Mouse (Mus musculus) neural tube, embryonic 11.5 days (tissue): ENCODE data around the gene Kmt2b. TPM values are rescaled to one million over a fixed set of nuclear protein-coding genes. Genes with fewer than 3 reads are reported as not detected.
A peak's percentile ranks its signal among the peaks of the same experiment; 100 is the strongest.

Experiments
- ATAC-seq: fragments of 200-750 bp; cut with Nextera tagmentation; 2 replicates; pipeline ENCODE4 v1.8.0; 2017; ENCODE audit warnings: moderate number of reproducible peaks, mild to moderate bottlenecking, moderate TSS enrichment, moderate library complexity; ENCODE audit not compliant: insufficient read depth, low FRiP score, low TSS enrichment
- DNase-seq: peaks from one replicate; pipeline ENCODE4 v3.0.0-alpha.2; 2015; ENCODE audit warnings: low spot score
- H3K27ac ChIP-seq: fragments of 300-500 bp; sonication (generic); 2 replicates; pipeline ENCODE4 v1.5.1; 2014; ENCODE audit warnings: low read depth, mild to moderate bottlenecking, low read length
- H3K27me3 ChIP-seq: fragments of 300-500 bp; sonication (generic); 2 replicates; pipeline ENCODE4 v1.6.1; 2014; ENCODE audit warnings: mild to moderate bottlenecking, low read length, mixed read lengths; ENCODE audit not compliant: control insufficient read depth, insufficient read depth
- H3K36me3 ChIP-seq: fragments of 300-500 bp; sonication (generic); 2 replicates; pipeline ENCODE4 v1.6.1; 2014; ENCODE audit warnings: mild to moderate bottlenecking, low read length, moderate library complexity, mixed read lengths; ENCODE audit not compliant: control insufficient read depth, insufficient read depth
- H3K4me1 ChIP-seq: fragments of 300-500 bp; sonication (generic); 2 replicates; pipeline ENCODE4 v1.6.1; 2014; ENCODE audit warnings: low read length, mixed read lengths; ENCODE audit not compliant: control insufficient read depth, insufficient read depth
- H3K4me2 ChIP-seq: fragments of 300-500 bp; sonication (generic); 2 replicates; pipeline ENCODE4 v1.6.1; 2014; ENCODE audit warnings: low read depth, mild to moderate bottlenecking, moderate library complexity
- H3K4me3 ChIP-seq: fragments of 300-500 bp; sonication (generic); 2 replicates; pipeline ENCODE4 v1.5.1; 2014; ENCODE audit warnings: low read depth, low read length
- H3K9ac ChIP-seq: fragments of 300-500 bp; sonication (generic); 2 replicates; pipeline ENCODE4 v1.6.1; 2014; ENCODE audit warnings: mild to moderate bottlenecking, low read length
- H3K9me3 ChIP-seq: fragments of 300-500 bp; sonication (generic); 2 replicates; pipeline ENCODE4 v1.6.1; 2016; ENCODE audit warnings: low read length; ENCODE audit not compliant: control insufficient read depth
- WGBS: fragments of 180-500 bp; shearing (Covaris S2); extraction: QIAGEN DNeasy Blood & Tissue Kit; methylation state at CpG from one replicate; pipeline ENCODE4 v1.1.7; 2014; 5-methylcytosine and 5-hydroxymethylcytosine counted together
- polyA plus RNA-seq: library from polyadenylated mRNA; unstranded; fragments of >200 nt; fragmentation: Nextera tagmentation; extraction: Ambion mirVana; gene quantifications from 2 replicates; pipeline ENCODE4 v1.2.1, GENCODE M21; 2014

The Kmt2b gene
- polyA plus RNA-seq, 1 experiment from 2014 or later: 11.9 TPM

DNA sequence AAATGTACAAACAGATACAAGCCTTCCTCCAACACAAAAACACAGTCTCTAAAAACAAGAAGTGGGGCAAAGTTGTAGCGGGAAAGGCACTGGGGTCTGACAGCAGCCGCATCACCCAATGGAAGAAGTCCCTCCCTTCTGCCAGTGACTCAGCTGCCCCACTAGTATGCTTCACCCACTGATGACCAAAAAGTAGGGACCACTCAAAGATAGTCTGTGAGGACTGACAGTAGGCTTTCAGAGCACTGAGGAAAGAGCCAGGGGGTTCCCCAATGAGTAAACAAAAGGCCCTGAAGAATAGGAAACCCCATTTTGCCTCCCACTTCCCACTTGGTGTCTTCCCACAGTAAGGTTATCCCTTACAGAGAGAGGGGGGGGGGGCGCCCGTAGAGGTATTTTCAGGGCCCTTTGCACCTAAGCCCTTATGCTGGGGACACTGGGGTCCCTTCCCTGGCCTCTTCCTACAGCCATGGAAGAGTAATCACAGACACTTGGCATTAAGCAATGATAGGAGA lies 6.0 kb upstream of the Kmt2b start:
- ATAC-seq (no peak), DNase-seq (no peak)
- no peak overlapping the region for H3K27ac ChIP-seq
- no peak overlapping the region for H3K4me2 ChIP-seq
- 64% methylated on average over 4 of the region's 4 CpGs for WGBS
- H3K9me3 ChIP-seq: no peaks in the 10 kb centered on the region
- H3K36me3 ChIP-seq: no peaks in the 10 kb centered on the region
- H3K4me3 ChIP-seq: no peak overlapping the region
- H3K27me3 ChIP-seq: no peaks in the 10 kb centered on the region
- peaks cover 3% of the 10 kb centered on the region; the same call in 1 of the 2 replicates for H3K4me1 ChIP-seq
- no peak overlapping the region for H3K9ac ChIP-seq

DNA sequence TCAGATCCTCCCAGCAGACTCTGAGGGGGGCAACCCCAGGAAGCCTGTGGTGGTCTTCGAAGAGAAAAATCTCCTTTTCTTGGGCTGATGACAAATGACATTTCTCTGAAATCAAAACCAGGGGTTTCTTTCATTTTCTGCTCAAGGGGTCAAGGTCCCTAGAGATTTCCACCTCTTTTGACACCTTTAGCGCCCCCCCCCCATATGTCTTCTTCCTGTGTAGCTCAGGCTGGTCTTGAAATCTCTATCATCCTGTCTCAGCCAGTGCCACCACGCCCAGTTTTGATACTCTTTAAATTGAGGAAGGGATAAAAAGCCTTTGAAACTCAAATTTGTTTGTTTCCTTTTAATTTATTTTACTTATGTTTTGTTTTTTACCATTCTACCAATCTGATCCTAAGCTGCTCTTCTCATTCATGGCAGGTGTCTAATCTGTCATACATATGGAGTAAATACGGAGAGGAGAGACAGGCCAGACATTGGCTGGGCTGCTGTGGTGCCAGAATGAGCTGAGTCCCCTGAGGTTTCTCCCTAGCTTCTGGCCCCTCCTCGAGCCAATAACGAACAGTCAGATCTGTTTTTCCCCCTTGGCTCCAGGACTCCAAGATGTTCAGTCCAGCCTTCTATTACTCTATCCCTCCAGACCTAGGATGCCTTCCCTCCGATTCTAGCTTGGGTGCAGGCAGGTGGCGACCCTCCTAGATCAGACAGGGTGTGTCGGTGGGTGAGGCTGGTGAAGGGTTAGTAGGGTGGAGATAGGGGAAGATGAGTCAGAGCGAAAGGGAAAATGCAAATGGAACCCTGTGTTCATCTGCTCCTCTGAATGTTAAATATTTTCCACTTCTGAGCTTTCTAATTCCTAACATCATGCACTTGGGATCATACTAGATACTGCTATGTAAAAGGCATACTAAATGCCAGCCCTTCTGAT lies 5.3 kb upstream of the Kmt2b start:
- WGBS: 71% methylated on average over 10 of the region's 10 CpGs
- no peak for DNase-seq
- no peaks in the 10 kb centered on the region for H3K9me3 ChIP-seq
- no peak overlapping the region for H3K27ac ChIP-seq
- H3K36me3 ChIP-seq: no peaks in the 10 kb centered on the region
- peaks cover 3% of the 10 kb centered on the region; the same call in 1 of the 2 replicates for H3K4me1 ChIP-seq
- no peaks in the 10 kb centered on the region for H3K27me3 ChIP-seq
- ATAC-seq: no peak
- no peak overlapping the region for H3K4me3 ChIP-seq
- H3K4me2 ChIP-seq: no peak overlapping the region
- no peak overlapping the region for H3K9ac ChIP-seq

DNA sequence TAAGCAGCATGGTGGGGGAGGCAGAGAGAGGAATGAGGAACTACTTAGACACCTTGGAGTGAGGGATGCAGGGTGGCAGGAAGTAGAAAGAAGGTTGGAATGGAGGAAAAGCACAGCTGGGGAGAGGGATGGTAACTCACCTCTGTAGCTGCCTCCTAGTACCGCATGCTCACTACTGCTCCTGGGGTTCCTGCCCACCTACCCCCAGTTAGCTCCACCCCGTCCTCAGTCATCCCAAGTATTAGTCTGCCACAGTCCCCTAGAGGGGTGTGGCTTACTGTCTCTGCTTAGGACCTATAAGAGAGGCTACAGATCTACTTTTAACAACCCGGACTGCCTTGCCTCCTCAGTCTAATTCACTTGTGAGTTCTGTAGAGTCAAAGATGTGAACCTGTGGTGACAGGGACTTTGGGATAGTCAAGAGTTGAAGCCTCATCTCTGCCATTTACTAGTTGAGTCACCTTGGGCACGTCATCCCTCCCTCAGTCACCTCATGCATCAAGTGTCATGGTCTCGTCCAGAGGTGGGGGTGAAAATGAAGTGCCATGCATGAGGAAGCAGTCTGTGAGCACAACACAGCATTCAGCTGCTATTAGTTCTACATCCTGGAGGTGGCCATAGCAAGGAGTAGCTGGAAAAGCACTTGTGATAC lies 4.4 kb upstream of the Kmt2b start:
- no peak overlapping the region for H3K4me3 ChIP-seq
- no peaks in the 10 kb centered on the region for H3K9me3 ChIP-seq
- no peaks in the 10 kb centered on the region for H3K36me3 ChIP-seq
- no peaks in the 10 kb centered on the region for H3K27me3 ChIP-seq
- no peak overlapping the region for H3K27ac ChIP-seq
- H3K4me1 ChIP-seq: peaks cover 3% of the 10 kb centered on the region; the same call in 1 of the 2 replicates
- H3K4me2 ChIP-seq: no peak overlapping the region
- no peak for ATAC-seq
- no peak for DNase-seq
- H3K9ac ChIP-seq: no peak overlapping the region
- WGBS: 58% methylated on average over 5 of the region's 5 CpGs

DNA sequence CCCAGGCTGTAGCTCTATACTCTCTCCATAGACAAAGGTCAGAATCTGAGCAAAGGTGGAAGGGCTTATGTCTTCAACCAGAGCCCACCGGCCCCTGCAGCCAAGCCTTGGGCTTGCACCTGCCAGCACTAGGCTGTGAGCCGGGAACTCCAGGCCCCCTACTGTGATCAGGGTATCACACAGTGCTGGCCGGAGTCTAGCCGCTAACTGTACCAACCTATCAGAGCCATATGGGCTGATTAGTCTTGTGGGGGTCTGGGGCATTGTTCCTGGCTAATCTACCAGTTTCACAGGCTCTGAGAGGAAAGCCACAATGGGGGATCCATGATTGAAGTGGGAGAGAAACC lies 3.1 kb upstream of the Kmt2b start:
- H3K4me1 ChIP-seq: peaks cover 13% of the 10 kb centered on the region
- H3K27ac ChIP-seq: no peak overlapping the region
- ATAC-seq: no peak
- H3K9me3 ChIP-seq: no peaks in the 10 kb centered on the region
- H3K36me3 ChIP-seq: no peaks in the 10 kb centered on the region
- WGBS: 47% methylated on average over 4 of the region's 4 CpGs
- no peak for DNase-seq
- no peaks in the 10 kb centered on the region for H3K27me3 ChIP-seq
- H3K4me2 ChIP-seq: no peak overlapping the region
- no peak overlapping the region; the same call in 1 of the 2 replicates for H3K9ac ChIP-seq
- no peak overlapping the region for H3K4me3 ChIP-seq

DNA sequence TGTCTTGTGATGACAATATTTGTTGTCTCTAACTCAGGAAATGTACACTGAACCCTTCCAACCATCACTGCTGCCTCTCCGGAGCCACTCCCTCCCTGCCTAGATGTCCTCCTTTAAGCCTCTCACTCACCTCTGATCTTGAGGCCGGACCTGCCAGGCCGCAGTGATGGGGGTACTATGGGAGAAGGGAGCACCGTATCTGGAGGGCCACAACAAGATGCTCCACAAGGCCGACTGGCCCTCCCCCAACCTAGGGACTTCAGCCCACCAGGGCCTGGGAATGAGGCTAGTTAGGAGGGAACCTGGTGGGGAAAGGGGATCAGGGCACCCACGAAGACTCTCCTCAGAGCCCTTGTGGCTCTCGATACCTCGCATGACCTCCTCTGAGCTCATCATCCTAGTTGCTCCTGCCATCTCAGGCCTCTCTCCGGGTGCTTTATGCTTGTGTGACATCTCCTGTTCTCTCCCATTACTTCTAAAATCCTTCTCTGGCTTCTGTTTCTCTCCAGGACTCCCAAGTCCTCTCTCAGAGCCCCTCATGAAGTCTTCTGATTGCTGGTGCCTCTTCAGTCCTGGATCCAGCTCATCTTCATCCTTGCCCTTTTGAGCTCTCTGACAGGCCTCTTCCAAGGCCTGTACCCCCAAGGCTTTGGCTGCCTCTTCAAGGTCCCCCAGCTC lies 2.5 kb upstream of the Kmt2b start:
- H3K9ac ChIP-seq: peak overlapping the region; percentile 37; the same call in 1 of the 2 replicates
- no peak overlapping the region for H3K4me3 ChIP-seq
- no peak for DNase-seq
- H3K36me3 ChIP-seq: 0 out of 2 replicates have a peak, but pooled peaks cover 2% of the 10 kb centered on the region
- no peak overlapping the region for H3K4me2 ChIP-seq
- WGBS: 84% methylated on average over 9 of the region's 9 CpGs
- no peak for ATAC-seq
- H3K9me3 ChIP-seq: no peaks in the 10 kb centered on the region
- H3K27me3 ChIP-seq: no peaks in the 10 kb centered on the region
- H3K27ac ChIP-seq: no peak overlapping the region
- peaks cover 13% of the 10 kb centered on the region for H3K4me1 ChIP-seq

DNA sequence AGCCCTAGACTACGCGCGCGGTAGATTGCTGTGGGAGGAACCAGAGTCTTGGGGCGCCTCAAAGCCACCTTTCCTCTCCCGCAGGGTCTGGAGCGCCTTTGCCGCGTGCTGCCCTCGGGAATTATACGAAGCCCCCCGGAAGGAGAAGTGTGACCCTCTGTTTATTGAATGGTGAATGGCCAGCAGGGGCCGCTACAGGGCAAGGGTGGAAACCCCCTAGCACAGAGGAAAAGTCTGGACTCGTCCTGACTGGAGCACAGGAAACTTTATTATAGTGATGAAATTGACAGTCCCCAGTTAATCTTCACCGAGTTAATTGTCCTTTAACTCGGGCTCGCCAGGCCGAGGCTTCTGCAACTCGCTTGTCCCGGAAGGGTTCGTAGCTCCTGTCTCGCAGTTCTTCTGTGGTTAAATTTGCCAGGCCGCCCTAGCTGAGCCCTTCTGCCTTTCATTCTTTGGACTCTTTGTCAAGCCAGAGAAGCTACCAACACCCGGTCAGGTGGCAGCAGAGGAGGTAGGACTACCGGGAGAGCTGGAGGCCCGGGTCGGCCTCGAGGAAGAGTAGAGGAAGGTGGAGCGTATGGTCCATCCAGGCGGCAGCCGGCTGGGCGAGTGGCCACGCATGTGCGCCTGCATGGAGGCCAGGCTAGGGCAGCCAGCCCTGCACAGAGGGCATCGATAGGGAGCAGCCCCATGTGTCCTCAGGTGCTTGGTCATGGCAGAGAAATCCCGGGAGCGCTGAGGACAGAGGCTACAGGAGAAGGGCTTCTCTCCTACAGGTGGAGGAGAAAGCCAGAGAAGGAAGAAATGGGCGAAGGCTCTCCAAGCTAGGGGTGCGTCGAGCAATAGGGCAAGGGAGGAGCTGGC lies 1.1 kb upstream of the Kmt2b start:
- peak overlapping the region; percentile 84 for H3K27ac ChIP-seq
- ATAC-seq: peak; percentile 74
- WGBS: 24% methylated on average over 40 of the region's 40 CpGs

DNA sequence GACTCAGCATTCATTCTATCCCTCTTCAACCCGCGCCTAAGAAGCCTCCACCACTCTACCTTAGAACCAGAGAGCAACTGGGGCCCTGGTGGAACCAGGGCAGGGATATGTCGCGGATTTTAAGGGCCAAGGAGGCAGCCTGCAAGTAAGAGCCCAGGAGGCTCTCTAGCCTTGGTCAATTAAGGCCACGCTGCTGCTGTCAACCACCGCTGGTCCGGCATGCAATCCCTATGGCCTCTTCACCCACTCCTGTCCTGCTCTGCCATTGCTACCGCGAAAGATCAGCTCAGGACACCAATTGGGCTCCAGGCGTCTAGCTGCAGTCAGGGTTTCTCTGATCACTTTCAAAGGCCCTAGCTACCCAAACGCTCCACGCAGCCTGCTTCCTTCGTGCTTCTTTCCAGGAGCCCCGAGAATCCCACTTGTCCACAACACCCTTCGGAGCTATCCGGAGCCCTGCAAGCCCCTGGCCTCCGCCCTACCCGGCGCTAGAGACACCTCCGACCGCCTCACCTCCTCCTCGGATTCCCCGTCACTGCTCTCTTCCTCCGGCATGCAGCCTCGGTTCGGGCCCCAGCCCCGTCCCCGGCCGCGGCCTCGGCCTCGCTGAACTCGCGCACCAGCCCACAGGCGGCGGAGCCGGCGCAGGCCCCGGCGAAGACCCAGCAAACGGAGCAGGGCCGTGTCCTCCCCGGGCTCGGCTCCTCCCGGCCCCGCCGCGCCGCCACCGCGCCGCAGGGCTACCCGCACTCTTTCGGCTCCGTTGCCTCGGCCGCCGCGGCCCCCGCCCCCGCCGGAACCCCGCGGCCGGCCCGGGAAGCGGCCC lies 471 bp downstream of the Kmt2b start:
- peak; percentile 22 for ATAC-seq
- Histone ChIP-seq H3K4me1 (peaks cover 13% of the 10 kb centered on the region), H3K9ac (peak overlapping the region; percentile 91), H3K27me3 (no peaks in the 10 kb centered on the region), H3K4me3 (peak overlapping the region; percentile 73), H3K36me3 (peaks cover 20% of the 10 kb centered on the region), H3K27ac (peak overlapping the region; percentile 84), H3K4me2 (peak overlapping the region; percentile 90), H3K9me3 (no peaks in the 10 kb centered on the region)
- peak; percentile 43 for DNase-seq
- WGBS: under 1% methylated on average over 44 of the region's 67 CpGs

More for the DNA sequence above, 1.1 kb upstream of the Kmt2b start:
- H3K9ac ChIP-seq: peak overlapping the region; percentile 56
- peak overlapping the region; percentile 90 for H3K4me2 ChIP-seq
- no peaks in the 10 kb centered on the region for H3K27me3 ChIP-seq
- peaks cover 13% of the 10 kb centered on the region for H3K4me1 ChIP-seq
- H3K4me3 ChIP-seq: peak overlapping the region; percentile 73
- H3K9me3 ChIP-seq: no peaks in the 10 kb centered on the region
- peaks cover 10% of the 10 kb centered on the region; the same call in 1 of the 2 replicates for H3K36me3 ChIP-seq
- DNase-seq: peak; percentile 89
